Mouse (Mus musculus) right cerebral cortex, postnatal 4 days (tissue): Measurements from ENCODE around the gene Sv2c.

Experiments used
- DNase-seq: peaks from one replicate; pipeline ENCODE4 v3.0.0-alpha.2; 2022

Gene Sv2c

DNA sequence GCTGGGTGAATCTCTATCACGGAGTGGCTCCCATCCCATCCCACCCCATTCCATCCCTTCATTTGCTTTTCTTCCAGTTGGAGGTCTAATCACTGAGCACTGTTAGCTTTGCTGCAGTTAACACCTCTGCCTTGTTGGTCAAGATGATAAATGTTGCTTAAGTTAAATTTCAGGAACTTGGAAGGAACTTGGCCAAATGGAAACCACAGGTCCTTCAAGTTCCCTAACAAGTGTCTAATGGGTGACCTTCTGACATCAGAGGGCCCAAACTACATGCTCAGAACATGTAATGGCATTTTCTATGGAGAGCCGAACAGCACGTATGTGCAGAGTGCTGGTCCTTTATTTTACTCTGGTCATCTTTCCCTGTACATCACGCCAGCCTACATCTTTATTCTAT lies 190.5 kb downstream of the Sv2c start:
- DNase-seq: no peak

DNA sequence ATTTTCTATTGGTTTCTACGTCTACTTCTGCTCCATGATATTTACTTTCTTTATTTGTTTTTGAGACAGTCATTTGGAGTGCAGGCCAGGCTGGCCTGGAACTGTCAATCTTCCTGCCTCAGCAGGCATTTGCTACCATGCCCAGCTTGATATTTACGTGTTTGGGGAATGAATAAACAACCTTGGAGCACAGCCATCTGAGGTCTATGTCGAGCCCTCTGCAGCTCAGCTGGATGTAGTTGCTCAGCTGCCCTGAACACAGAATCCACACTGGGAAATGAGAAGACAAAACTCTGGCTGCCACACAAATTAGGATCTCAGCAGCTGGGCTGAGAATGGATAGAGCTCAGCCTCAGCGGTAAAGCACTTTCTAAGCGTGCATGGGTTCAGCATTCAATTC lies 191.6 kb downstream of the Sv2c start:
- DNase-seq: no peak

DNA sequence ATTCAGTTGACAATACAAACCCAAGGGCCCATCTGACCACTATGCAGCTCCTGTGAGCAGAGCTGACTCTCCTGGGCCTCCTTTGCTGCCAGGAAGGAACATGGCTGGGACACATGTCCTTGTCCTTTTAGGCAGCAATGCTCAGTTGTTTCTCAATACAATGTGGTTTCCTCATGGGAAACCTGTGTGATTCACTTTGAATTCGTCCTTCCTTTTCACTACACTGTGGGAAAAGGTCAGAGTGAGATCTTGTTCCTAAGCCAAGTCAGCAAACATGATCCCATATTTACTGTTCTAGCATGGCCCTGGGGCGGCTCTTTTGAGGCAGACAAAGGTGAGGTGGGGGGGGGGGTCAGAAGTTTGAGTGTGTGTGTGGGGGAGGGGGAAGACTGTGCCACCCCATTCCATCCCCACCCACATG lies 208.2 kb downstream of the Sv2c start:
- no peak for DNase-seq

DNA sequence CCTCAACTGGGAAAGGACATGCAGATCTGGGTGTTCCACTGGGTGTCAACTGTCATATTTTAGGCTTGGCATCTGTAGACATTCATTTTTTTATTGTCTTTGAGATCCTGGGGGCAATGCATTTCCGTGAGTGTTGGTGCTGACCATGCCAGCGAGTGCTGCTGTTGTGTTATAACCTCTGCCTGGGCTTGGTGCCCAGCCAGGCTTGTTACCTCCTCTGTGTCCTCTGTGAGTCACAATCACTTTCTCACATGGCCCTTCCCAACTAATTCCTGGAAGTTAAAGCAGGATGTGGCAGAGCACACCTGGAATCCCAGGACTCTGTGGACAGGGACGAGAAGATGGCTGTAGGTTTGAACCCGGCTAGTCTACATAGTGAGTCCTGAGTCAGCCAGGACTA lies 209.8 kb downstream of the Sv2c start:
- DNase-seq: no peak

DNA sequence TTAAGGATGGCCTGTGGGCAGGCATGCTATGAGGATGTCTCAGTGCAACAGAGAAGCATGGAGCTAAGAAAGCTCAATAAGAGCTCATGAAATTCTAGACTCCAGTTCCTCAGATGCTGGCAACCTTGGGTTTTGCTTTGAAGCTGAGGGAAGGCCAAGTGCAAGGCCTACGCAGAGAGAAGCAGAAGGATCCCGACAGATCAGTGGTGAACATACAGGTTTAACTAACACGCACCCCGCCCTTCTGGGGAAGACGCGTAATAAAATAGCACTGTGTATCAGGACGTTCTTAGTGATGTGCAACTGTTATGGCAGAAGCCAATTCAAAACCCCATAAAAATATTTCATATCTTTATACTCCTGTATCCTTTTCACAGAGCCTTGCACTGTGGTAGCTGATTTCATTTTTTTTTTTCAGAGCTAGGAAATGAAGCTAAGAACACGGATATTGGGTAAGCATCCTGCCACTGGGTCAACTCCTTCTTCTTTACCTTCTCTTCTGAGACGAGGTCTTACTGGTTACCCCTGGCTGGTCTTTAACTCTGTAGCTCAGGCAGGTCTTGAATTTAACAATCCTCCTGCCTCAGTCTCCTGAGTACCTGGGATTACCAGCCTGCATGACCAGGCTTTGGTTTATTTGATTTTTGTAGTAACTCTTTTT lies 213.6 kb downstream of the Sv2c start:
- no peak for DNase-seq

DNA sequence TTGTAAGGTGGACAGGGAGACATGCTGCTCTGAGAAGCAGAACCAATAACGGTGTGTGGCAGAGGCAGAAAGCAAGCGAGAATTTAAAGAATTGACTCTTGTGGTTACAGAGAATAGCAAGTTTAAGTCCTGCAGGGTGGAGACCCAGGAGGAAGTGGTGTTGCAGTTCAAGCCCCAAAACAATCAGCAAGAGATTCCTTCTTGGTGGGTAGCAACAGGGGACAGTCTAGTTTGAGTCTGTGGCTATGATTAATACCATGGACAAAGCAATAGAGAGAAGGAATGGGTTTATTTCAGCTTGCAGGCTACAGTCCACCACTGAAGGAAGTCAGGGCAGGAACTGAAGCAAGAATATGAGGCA lies 219.4 kb downstream of the Sv2c start:
- DNase-seq: no peak

DNA sequence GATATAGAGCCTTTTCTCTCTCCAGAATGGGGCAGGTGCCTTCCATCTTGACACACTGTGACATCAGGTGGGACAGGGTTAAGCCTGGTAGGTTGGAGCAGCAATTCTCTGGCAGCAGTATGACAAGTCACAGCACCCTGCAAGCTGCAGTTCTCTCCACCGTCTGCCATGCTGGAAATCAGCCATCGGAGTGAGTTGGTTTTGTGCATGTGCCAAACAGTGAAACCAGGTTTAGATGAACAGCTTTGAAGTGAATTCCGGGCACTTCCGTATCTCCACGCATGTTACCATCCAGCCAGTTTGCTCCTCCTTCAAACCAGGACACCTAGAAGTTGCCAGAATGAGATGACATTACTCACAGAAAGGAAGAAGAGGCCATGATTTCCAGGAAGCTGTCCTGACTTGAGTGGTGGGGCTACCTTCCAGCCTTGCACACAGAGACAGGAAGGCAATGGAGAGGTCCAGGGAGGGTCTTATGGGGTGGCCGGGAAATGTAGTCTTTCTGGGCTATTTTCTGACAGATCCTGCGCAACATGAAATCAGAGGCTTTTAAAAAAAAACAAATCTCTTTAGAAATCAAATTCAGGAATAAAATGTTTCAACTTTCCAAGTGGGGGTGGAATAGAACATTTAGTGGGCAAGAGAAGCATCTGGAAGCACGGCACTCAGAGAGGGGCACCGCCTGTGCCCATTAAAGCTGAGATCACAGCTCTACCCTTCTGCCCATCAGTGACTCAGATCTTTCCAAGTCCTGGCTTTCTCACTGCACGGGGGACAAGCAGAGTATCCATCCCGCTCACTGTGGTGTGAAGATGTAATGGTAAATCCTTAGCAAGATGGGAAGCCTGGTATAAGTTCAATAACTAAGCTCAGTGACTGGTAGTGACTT lies 220.0 kb downstream of the Sv2c start:
- DNase-seq: peak; percentile 42

DNA sequence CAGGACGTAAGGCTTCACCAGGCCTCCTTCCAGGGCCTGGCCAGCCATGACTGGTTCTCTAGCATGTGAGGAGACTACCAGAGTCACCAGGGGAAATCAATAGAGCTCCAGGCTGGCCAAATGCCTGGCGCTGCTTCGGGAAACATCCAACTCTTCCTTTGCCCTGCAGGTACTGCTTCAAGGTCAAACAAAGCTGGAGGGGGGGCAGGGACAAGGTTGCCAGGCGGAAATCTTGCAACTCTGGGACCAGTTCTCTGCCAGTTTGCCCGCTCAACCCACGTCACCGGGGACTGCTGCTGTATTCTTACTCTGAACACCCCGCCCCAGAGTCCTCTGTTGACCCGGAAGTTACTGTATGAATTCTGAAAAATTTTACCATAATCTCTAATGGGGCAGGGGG lies 222.1 kb downstream of the Sv2c start:
- DNase-seq: no peak

DNA sequence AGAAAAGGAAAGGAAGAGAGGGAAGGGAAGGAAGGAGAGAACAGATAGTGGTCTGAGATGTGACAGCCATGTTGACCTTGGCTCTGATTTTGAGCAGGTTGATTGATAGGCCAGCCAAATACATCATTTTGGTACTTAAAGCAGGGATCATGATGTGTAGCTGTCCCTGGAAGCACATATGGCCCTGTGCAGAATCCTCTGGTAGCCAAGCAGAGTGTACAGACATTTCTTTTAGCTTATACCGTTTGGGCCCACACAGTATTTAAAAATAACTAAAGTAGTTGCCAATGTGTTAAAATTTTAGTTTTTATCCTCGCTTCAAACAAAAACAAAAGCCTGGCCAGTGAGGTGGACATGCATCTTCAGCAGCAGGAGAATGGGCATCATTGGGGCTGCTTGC lies 223.1 kb downstream of the Sv2c start:
- no peak for DNase-seq
